Mouse (Mus musculus): ENCODE results near the gene Rpl29. TPM values are rescaled to one million over a fixed set of nuclear protein-coding genes. Genes with fewer than 3 reads are reported as not detected.

The Rpl29 gene
- polyA plus RNA-seq, 1 experiment from 2014 or later, result 1,207 TPM

DNA sequence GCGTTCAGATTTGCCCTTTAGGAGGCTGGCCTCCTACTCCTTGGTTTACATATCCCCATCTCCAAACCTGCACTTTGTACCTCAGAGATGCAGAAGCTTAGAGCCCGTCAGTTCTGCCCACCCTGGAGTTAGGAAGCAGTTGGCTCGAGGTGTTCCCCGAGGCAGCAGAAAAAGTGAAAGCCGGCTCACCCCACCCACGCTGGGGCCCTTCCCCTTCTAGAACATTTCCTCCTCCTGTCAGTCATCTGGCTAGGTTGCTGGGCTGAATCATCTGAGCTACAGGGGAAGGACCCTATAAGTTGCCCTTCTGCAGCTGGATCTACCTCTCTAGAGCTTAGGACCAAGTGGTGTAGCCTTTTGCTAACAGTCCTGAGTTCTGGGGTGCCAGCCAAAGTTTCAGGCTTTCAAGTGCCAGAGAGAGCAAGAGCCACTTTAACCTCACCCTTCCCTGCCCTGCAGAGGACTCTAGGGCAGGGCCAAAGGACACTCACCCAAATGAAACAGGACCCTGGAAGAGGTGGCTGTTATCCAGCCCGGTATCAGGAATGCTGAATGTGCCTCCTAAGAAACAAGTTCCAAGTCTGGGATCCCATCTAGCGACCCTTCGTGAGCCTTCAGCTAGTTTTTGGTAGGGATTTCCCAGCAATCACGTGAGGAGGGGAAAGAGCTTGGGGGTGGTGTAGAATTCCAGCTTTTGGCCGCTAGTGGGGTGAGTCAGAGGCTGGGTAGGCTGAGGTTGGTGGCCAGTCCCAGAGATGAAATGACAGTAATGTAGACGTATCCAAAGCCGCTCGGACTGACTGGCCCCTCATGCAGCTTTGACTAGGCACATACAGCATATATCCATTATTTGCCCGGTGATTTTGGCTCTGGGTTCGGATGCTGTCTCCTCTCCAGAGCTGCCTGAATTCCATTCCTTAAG, 47.0 kb downstream of the Rpl29 start:
- ATAC-seq (replicated peaks; ENCODE audit: low FRiP score, low read depth) (peak; percentile 21), DNase-seq (ENCODE audit: low spot score) (peak; percentile 82)
- peaks cover 12% of the 10 kb centered on the region for H3K4me1 ChIP-seq (replicated peaks; ENCODE audit: insufficient read depth, low read length)
- H3K9me3 ChIP-seq (replicated peaks; ENCODE audit: low read length), result no peaks in the 10 kb centered on the region
- no peak overlapping the region; the same call in 1 of the 2 replicates for H3K9ac ChIP-seq (ENCODE audit: low read depth, low read length)
- peak overlapping the region; percentile 21 for H3K4me2 ChIP-seq (ENCODE audit: low read length)
- peaks cover 6% of the 10 kb centered on the region; the same call in 1 of the 2 replicates for H3K36me3 ChIP-seq (ENCODE audit: insufficient read depth, low read length)
- H3K27ac ChIP-seq, result peak overlapping the region; percentile 63; the same call in 1 of the 2 replicates
- no peaks in the 10 kb centered on the region for H3K27me3 ChIP-seq (ENCODE audit: insufficient read depth, low read length)
- TF ChIP-seq CTCF (IDR thresholded peaks at IDR 0.05; ENCODE audit: low read depth), result no peak
- WGBS, result 23% methylated on average over 16 of the region's 16 CpGs
- H3K4me3 ChIP-seq (replicated peaks; ENCODE audit: low read depth, low read length), result peak overlapping the region; percentile 1; the same call in 1 of the 2 replicates

DNA sequence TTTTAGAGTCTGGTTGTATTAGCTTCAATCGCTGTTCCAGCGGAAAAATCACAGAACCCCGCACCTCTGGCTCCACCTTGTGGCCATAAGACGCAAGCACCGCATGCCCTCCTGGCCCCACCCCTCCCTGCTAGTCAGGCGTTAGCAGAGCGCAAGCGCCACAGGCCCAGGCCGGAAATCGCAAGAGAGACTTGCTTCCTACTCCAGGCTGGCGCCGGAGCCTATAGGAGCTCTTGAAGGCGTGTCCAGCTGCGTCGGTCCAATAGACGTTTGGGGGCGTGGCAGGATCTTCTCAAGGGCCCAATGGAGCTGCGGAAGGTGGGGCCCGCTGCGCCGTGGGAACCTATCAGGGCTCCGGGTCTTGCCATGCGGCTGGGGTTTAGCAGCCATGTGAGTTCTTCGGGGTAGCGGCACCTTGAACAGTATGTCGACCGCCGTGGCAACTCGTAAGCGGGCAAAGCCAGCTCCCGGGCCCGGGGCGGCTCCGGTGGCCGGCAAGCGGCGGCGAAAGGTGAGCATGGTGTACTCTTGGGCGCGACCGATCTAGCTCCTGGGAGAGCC, 47.8 kb downstream of the Rpl29 start, which contains the start of gene Parp3:
Gene Parp3 (minus strand): TSS at position 26 of the 561 bp plus-strand sequence.
- DNase-seq (ENCODE audit: low spot score), result peak; percentile 100
- peak within 1 kb of the TSS; percentile 63; the same call in 1 of the 2 replicates for H3K27ac ChIP-seq
- WGBS, result under 1% methylated on average over 41 of the region's 41 CpGs
- ATAC-seq (replicated peaks; ENCODE audit: low FRiP score, low read depth), result peak; percentile 97
- peak; percentile 99 for TF ChIP-seq CTCF (IDR thresholded peaks at IDR 0.05; ENCODE audit: low read depth)
- peak within 1 kb of the TSS; percentile 75 for H3K4me2 ChIP-seq (ENCODE audit: low read length)
- peak within 1 kb of the TSS; percentile 67 for H3K9ac ChIP-seq (ENCODE audit: low read depth, low read length)
- no peaks in the 10 kb centered on the region for H3K27me3 ChIP-seq (ENCODE audit: insufficient read depth, low read length)
- no peaks in the 10 kb centered on the region for H3K9me3 ChIP-seq (replicated peaks; ENCODE audit: low read length)
- peaks cover 10% of the 10 kb centered on the region; the same call in 1 of the 2 replicates for H3K36me3 ChIP-seq (ENCODE audit: insufficient read depth, low read length)
- H3K4me1 ChIP-seq (replicated peaks; ENCODE audit: insufficient read depth, low read length), result peaks cover 12% of the 10 kb centered on the region
- H3K4me3 ChIP-seq (replicated peaks; ENCODE audit: low read depth, low read length), result peak within 1 kb of the TSS; percentile 61

DNA sequence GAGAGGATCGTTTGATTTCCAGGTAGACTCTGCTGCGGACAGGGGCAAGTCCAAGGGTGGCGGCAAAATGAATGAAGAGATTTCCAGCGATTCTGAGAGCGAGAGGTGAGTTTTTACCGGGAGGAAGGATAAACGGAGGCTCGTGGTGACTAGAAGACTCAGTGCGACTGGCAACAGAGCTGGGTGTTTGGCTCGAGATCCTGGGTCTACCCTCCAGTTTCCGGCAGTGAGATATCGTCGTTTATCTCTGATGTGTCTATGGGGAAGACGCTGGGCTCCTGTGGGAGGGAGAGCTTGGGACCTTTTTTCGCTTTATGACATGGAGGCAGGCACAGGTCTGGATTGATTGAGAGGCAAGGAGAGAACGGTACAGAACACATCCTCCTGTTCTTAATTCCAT, 48.4 kb downstream of the Rpl29 start:
- peak overlapping the region; percentile 75 for H3K4me2 ChIP-seq (ENCODE audit: low read length)
- DNase-seq (ENCODE audit: low spot score) (no peak), ATAC-seq (replicated peaks; ENCODE audit: low FRiP score, low read depth) (no peak)
- no peaks in the 10 kb centered on the region for H3K27me3 ChIP-seq (ENCODE audit: insufficient read depth, low read length)
- WGBS, result 2% methylated on average over 16 of the region's 16 CpGs
- H3K27ac ChIP-seq, result no peak overlapping the region
- peaks cover 12% of the 10 kb centered on the region for H3K4me1 ChIP-seq (replicated peaks; ENCODE audit: insufficient read depth, low read length)
- TF ChIP-seq CTCF (IDR thresholded peaks at IDR 0.05; ENCODE audit: low read depth), result no peak
- H3K9me3 ChIP-seq (replicated peaks; ENCODE audit: low read length), result no peaks in the 10 kb centered on the region
- H3K4me3 ChIP-seq (replicated peaks; ENCODE audit: low read depth, low read length), result peak overlapping the region; percentile 61
- H3K9ac ChIP-seq (ENCODE audit: low read depth, low read length), result peak overlapping the region; percentile 67
- H3K36me3 ChIP-seq (ENCODE audit: insufficient read depth, low read length), result peaks cover 10% of the 10 kb centered on the region; the same call in 1 of the 2 replicates

DNA sequence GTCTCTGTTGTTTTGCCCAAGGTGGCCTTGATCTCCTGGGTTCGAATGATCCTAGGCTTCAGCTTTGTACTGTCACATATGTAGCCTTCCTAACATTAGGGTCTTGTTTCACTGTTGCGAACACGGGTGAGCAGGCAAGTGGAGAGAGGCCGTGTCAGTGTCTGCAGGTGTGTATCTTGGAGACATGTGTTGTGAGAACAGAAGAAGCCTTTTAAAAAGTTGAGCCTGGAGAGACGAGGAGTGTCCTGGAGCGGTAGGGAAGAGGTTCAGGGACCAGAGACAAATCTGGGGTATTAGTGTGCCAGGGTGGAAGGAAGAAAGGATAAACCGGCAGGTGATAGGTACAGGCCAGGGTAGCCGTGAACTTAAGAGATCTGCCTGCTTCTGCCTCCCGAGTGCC, 48.8 kb downstream of the Rpl29 start:
- no peak for DNase-seq (ENCODE audit: low spot score)
- Histone ChIP-seq H3K27me3 (ENCODE audit: insufficient read depth, low read length) (no peaks in the 10 kb centered on the region), H3K4me1 (replicated peaks; ENCODE audit: insufficient read depth, low read length) (peaks cover 12% of the 10 kb centered on the region), H3K4me3 (replicated peaks; ENCODE audit: low read depth, low read length) (peak overlapping the region; percentile 61), H3K4me2 (ENCODE audit: low read length) (peak overlapping the region; percentile 75), H3K9me3 (replicated peaks; ENCODE audit: low read length) (no peaks in the 10 kb centered on the region), H3K36me3 (ENCODE audit: insufficient read depth, low read length) (peaks cover 15% of the 10 kb centered on the region; the same call in 1 of the 2 replicates), H3K9ac (ENCODE audit: low read depth, low read length) (peak overlapping the region; percentile 67; the same call in 1 of the 2 replicates), H3K27ac (no peak overlapping the region)
- 74% methylated on average over 9 of the region's 9 CpGs for WGBS
- TF ChIP-seq CTCF (IDR thresholded peaks at IDR 0.05; ENCODE audit: low read depth), result no peak
- ATAC-seq (replicated peaks; ENCODE audit: low FRiP score, low read depth), result no peak

DNA sequence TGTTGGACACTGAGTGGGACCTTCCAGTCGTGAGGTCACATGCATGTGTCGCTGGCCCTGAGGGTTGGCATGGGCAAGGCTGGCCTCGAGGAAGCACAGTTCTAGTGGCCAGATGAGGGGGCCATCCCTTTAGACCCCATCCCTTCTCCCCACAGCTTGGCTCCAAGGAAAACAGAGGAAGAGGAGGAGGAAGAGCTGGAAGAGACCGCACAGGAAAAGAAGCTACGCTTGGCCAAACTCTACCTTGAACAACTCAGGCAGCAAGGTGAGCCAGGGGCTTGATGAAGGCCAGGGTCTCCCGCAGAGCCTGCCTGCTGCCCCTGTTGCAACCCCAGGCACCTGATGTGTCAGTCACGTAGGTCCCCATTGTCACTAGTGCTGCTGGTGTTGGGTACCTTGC, 51.3 kb downstream of the Rpl29 start:
- no peak overlapping the region for H3K9ac ChIP-seq (ENCODE audit: low read depth, low read length)
- H3K27me3 ChIP-seq (ENCODE audit: insufficient read depth, low read length), result no peaks in the 10 kb centered on the region
- no peak overlapping the region for H3K4me2 ChIP-seq (ENCODE audit: low read length)
- DNase-seq (ENCODE audit: low spot score) (no peak), ATAC-seq (replicated peaks; ENCODE audit: low FRiP score, low read depth) (no peak)
- H3K27ac ChIP-seq, result no peak overlapping the region
- H3K4me1 ChIP-seq (replicated peaks; ENCODE audit: insufficient read depth, low read length), result no peaks in the 10 kb centered on the region; the same call in 1 of the 2 replicates
- H3K4me3 ChIP-seq (replicated peaks; ENCODE audit: low read depth, low read length), result no peak overlapping the region
- 96% methylated on average over 7 of the region's 7 CpGs for WGBS
- H3K36me3 ChIP-seq (ENCODE audit: insufficient read depth, low read length), result peaks cover 34% of the 10 kb centered on the region; the same call in 1 of the 2 replicates
- no peaks in the 10 kb centered on the region for H3K9me3 ChIP-seq (replicated peaks; ENCODE audit: low read length)
- no peak for TF ChIP-seq CTCF (IDR thresholded peaks at IDR 0.05; ENCODE audit: low read depth)

DNA sequence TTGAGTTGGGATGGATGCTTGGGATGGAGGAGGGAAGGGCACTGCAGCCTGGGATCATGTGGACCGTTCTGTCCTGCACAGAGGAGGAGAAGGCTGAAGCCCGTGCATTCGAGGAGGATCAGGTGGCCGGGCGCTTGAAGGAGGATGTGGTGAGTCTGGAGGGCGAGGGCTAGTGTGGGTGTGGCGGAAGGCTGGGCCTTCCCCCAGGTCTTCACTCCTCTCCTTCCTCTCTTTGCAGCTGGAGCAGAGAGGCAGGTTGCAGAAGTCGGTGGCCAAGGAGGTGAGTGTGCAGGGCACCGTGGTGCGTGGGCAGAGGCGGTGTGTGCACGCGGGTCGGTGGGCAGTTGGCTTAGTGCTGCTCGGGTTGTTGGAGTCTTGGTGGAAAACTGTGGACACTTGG, 51.8 kb downstream of the Rpl29 start:
- ATAC-seq (replicated peaks; ENCODE audit: low FRiP score, low read depth) (no peak), DNase-seq (ENCODE audit: low spot score) (no peak)
- no peak overlapping the region for H3K4me2 ChIP-seq (ENCODE audit: low read length)
- no peak overlapping the region for H3K9ac ChIP-seq (ENCODE audit: low read depth, low read length)
- H3K9me3 ChIP-seq (replicated peaks; ENCODE audit: low read length), result no peaks in the 10 kb centered on the region
- no peaks in the 10 kb centered on the region; the same call in 1 of the 2 replicates for H3K4me1 ChIP-seq (replicated peaks; ENCODE audit: insufficient read depth, low read length)
- TF ChIP-seq CTCF (IDR thresholded peaks at IDR 0.05; ENCODE audit: low read depth), result no peak
- H3K27ac ChIP-seq, result no peak overlapping the region
- H3K4me3 ChIP-seq (replicated peaks; ENCODE audit: low read depth, low read length), result no peak overlapping the region
- H3K36me3 ChIP-seq (ENCODE audit: insufficient read depth, low read length), result peaks cover 34% of the 10 kb centered on the region; the same call in 1 of the 2 replicates
- H3K27me3 ChIP-seq (ENCODE audit: insufficient read depth, low read length), result no peaks in the 10 kb centered on the region
- 78% methylated on average over 15 of the region's 15 CpGs for WGBS

Other genes starting within 250 kb of the Rpl29 start
- 33.2 and 35.5 TPM in 2 replicates for gene Ppm1m, start 229.7 kb upstream of the Rpl29 start, polyA plus RNA-seq (2015; fragmentation: Nextera tagmentation; extraction: Ambion mirVana)
- gene Twf2, start 226.3 kb upstream of the Rpl29 start, polyA plus RNA-seq (2015; fragmentation: Nextera tagmentation; extraction: Ambion mirVana), result 44.0 and 51.1 TPM in 2 replicates
- 0.06 and 0.07 TPM in 2 replicates for gene Tlr9, start 206.9 kb upstream of the Rpl29 start, polyA plus RNA-seq (2015; fragmentation: Nextera tagmentation; extraction: Ambion mirVana)
- gene Alas1, start 180.8 kb upstream of the Rpl29 start, polyA plus RNA-seq (2015; fragmentation: Nextera tagmentation; extraction: Ambion mirVana), result 142 and 152 TPM in 2 replicates
- 13.1 and 14.5 TPM in 2 replicates for gene Poc1a, start 148.4 kb upstream of the Rpl29 start, polyA plus RNA-seq (2015; fragmentation: Nextera tagmentation; extraction: Ambion mirVana)
- gene Dusp7, start 60.8 kb upstream of the Rpl29 start, polyA plus RNA-seq (2015; fragmentation: Nextera tagmentation; extraction: Ambion mirVana), result 15.1 and 15.8 TPM in 2 replicates
- 62.9 and 67.0 TPM in 2 replicates for gene Acy1, start 8.9 kb downstream of the Rpl29 start, polyA plus RNA-seq (2015; fragmentation: Nextera tagmentation; extraction: Ambion mirVana)
- gene Abhd14b, start 18.0 kb downstream of the Rpl29 start, polyA plus RNA-seq (2015; fragmentation: Nextera tagmentation; extraction: Ambion mirVana), result 72.8 and 75.2 TPM in 2 replicates
- gene Abhd14a, start 18.2 kb downstream of the Rpl29 start, polyA plus RNA-seq (2015; fragmentation: Nextera tagmentation; extraction: Ambion mirVana), result 57.0 and 60.8 TPM in 2 replicates
- gene Pcbp4, start 23.8 kb downstream of the Rpl29 start, polyA plus RNA-seq (2015; fragmentation: Nextera tagmentation; extraction: Ambion mirVana), result 78.6 and 79.7 TPM in 2 replicates
- gene Gpr62, start 36.5 kb downstream of the Rpl29 start, polyA plus RNA-seq (2015; fragmentation: Nextera tagmentation; extraction: Ambion mirVana), result 0.52 and 0.91 TPM in 2 replicates
- gene Rrp9, start 46.5 kb downstream of the Rpl29 start, polyA plus RNA-seq (2015; fragmentation: Nextera tagmentation; extraction: Ambion mirVana), result 35.6 and 40.0 TPM in 2 replicates
- 5.8 and 6.4 TPM in 2 replicates for gene Parp3, start 47.5 kb downstream of the Rpl29 start, polyA plus RNA-seq (2015; fragmentation: Nextera tagmentation; extraction: Ambion mirVana)
- not detected in 2 replicates for gene Iqcf1, start 70.5 kb downstream of the Rpl29 start, polyA plus RNA-seq (2015; fragmentation: Nextera tagmentation; extraction: Ambion mirVana)
- gene Iqcf5, start 85.1 kb downstream of the Rpl29 start, polyA plus RNA-seq (2015; fragmentation: Nextera tagmentation; extraction: Ambion mirVana), result not detected in 2 replicates
- not detected in 2 replicates for gene Iqcf3, start 132.2 kb downstream of the Rpl29 start, polyA plus RNA-seq (2015; fragmentation: Nextera tagmentation; extraction: Ambion mirVana)
- gene Iqcf4, start 141.5 kb downstream of the Rpl29 start, polyA plus RNA-seq (2015; fragmentation: Nextera tagmentation; extraction: Ambion mirVana), result not detected in 2 replicates
- not detected in 2 replicates for gene Iqcf6, start 197.1 kb downstream of the Rpl29 start, polyA plus RNA-seq (2015; fragmentation: Nextera tagmentation; extraction: Ambion mirVana)
- not detected in 2 replicates for gene Grm2, start 226.6 kb downstream of the Rpl29 start, polyA plus RNA-seq (2015; fragmentation: Nextera tagmentation; extraction: Ambion mirVana)